9 mouse cellular contexts compared by ENCODE assay signal in genomic region chr1:167239916-167240315, GRCm38 (mm10). TPM values are rescaled to one million over a fixed set of nuclear protein-coding genes. Genes with fewer than 3 reads are reported as not detected.
DNase-seq lines count a peak whose midpoint lies in the region; ATAC-seq and TF ChIP-seq lines count a peak whose summit lies in the region.
"Had no signal": no experiment of that assay in that cellular context is flagged by ENCODE, and none has a peak within 500 bp of the region (broad histone marks: within the 10 kb centered on the region; RNA-seq: fewer than 3 reads in every experiment).

No protein-coding gene starts in this region.

- H3K27me3 ChIP-seq in forebrain, embryonic 12.5 days = no peaks in the 10 kb centered on the region
- no peaks in the 10 kb centered on the region for H3K27me3 ChIP-seq in lung, postnatal 0 days (replicated peaks; ENCODE audit: insufficient read depth, low read length)
- no peaks in the 10 kb centered on the region for H3K27me3 ChIP-seq in liver, postnatal 0 days (ENCODE audit: insufficient read depth, low read length)

- H3K4me2 ChIP-seq in forebrain, embryonic 12.5 days = no peak overlapping the region
- H3K4me2 ChIP-seq in lung, postnatal 0 days (replicated peaks; ENCODE audit: low read depth, low read length) = no peak overlapping the region
- H3K4me2 ChIP-seq in liver, postnatal 0 days (ENCODE audit: low read depth, low read length) = no peak overlapping the region
- H3K4me2 ChIP-seq: liver, embryonic 11.5 days had no signal

- peak overlapping the region; percentile 36; the same call in 1 of the 2 replicates for H3K27ac ChIP-seq in forebrain, embryonic 12.5 days
- H3K27ac ChIP-seq in olfactory bulb, adult 2 months (ENCODE audit: insufficient read depth, low read depth, low read length) = 0 out of 2 replicates have a peak overlapping the region, but pooled peaks have one; percentile 5
- no peak overlapping the region for H3K27ac ChIP-seq in lung, postnatal 0 days (ENCODE audit: low read length)
- no peak overlapping the region for H3K27ac ChIP-seq in liver, postnatal 0 days (ENCODE audit: low read depth)

- TF ChIP-seq EP300 in lung, postnatal 0 days (IDR thresholded peaks at IDR 0.05) = no peak
- no peak for TF ChIP-seq EP300 in liver, postnatal 0 days (IDR thresholded peaks at IDR 0.05; ENCODE audit: low read depth)

- H3K4me3 ChIP-seq in forebrain, embryonic 12.5 days (replicated peaks) = no peak overlapping the region
- H3K4me3 ChIP-seq in olfactory bulb, adult 2 months (ENCODE audit: insufficient read depth, low read depth, low read length) = no peak overlapping the region
- H3K4me3 ChIP-seq in lung, postnatal 0 days (ENCODE audit: low read depth, low read length) = no peak overlapping the region
- H3K4me3 ChIP-seq in liver, postnatal 0 days (ENCODE audit: low read depth, low read length) = no peak overlapping the region

- H3K4me1 ChIP-seq in forebrain, embryonic 12.5 days = peaks cover 65% of the 10 kb centered on the region
- H3K4me1 ChIP-seq in olfactory bulb, adult 2 months (ENCODE audit: control insufficient read depth, insufficient read depth, low read length) = peaks cover 41% of the 10 kb centered on the region
- H3K4me1 ChIP-seq in lung, postnatal 0 days (ENCODE audit: insufficient read depth, low read depth, low read length) = no peaks in the 10 kb centered on the region; the same call in 1 of the 2 replicates
- H3K4me1 ChIP-seq in liver, postnatal 0 days (ENCODE audit: insufficient read depth) = peaks cover 21% of the 10 kb centered on the region

- TF ChIP-seq POLR2A in olfactory bulb, adult 2 months (IDR thresholded peaks at IDR 0.05; ENCODE audit: insufficient read depth, low read depth, low read length) = no peak

- H3K36me3 ChIP-seq in forebrain, embryonic 12.5 days (replicated peaks) = peaks cover 20% of the 10 kb centered on the region
- H3K36me3 ChIP-seq in lung, postnatal 0 days (ENCODE audit: insufficient read depth, low read length) = no peaks in the 10 kb centered on the region
- peaks cover 8% of the 10 kb centered on the region; the same call in 1 of the 2 replicates for H3K36me3 ChIP-seq in liver, postnatal 0 days (replicated peaks; ENCODE audit: insufficient read depth, low read length)

- no peak for TF ChIP-seq CTCF in olfactory bulb, adult 2 months (IDR thresholded peaks at IDR 0.05; ENCODE audit: insufficient read depth, low read depth, low read length)
- no peak for TF ChIP-seq CTCF in lung, postnatal 0 days (IDR thresholded peaks at IDR 0.05)
- no peak for TF ChIP-seq CTCF in liver, postnatal 0 days (IDR thresholded peaks at IDR 0.05; ENCODE audit: low read depth)

- no peak overlapping the region for H3K9ac ChIP-seq in forebrain, embryonic 12.5 days
- no peak overlapping the region for H3K9ac ChIP-seq in lung, postnatal 0 days (replicated peaks; ENCODE audit: low read depth)
- no peak overlapping the region for H3K9ac ChIP-seq in liver, postnatal 0 days (replicated peaks)

- DNase-seq in embryo, embryonic 10 days (ENCODE audit: low spot score) = peak; percentile 48
- DNase-seq in embryo, embryonic 9.5 days (ENCODE audit: extremely low spot score) = no peak
- DNase-seq in layer of hippocampus, adult 9-11 months = peak; percentile 83
- no peak for DNase-seq in lung, postnatal 0 days (ENCODE audit: low spot score)
- DNase-seq in liver, postnatal 0 days = no peak
- no peak for DNase-seq in thymus, postnatal 25 days

- WGBS in forebrain, embryonic 12.5 days = 61% methylated on average over 12 of the region's 12 CpGs
- WGBS in olfactory bulb, adult 2 months = 45% methylated on average over 12 of the region's 12 CpGs
- WGBS in lung, postnatal 0 days = 66% methylated on average over 12 of the region's 12 CpGs
- WGBS in liver, postnatal 0 days (ENCODE audit: insufficient replicate concordance) = 71% methylated on average over 12 of the region's 12 CpGs

- no peaks in the 10 kb centered on the region for H3K9me3 ChIP-seq in forebrain, embryonic 12.5 days
- H3K9me3 ChIP-seq in lung, postnatal 0 days (ENCODE audit: low read length) = no peaks in the 10 kb centered on the region
- H3K9me3 ChIP-seq in liver, postnatal 0 days (ENCODE audit: low read length) = no peaks in the 10 kb centered on the region

- ATAC-seq in forebrain, embryonic 12.5 days (ENCODE audit: low FRiP score) = no peak
- no peak for ATAC-seq in lung, postnatal 0 days
- no peak for ATAC-seq in liver, postnatal 0 days

RNA-seq across cellular contexts. Expression of gene Uck2, which starts 45.2 kb away (rescaled TPM):
- polyA plus RNA-seq in forebrain, embryonic 12.5 days (2016; fragmentation: Nextera tagmentation; extraction: Ambion mirVana) = 119 and 123 TPM in 2 replicates
- 323 TPM in 1 of 2 replicates, not detected in the other for polyA plus RNA-seq in olfactory bulb, adult 2 months (2012; ENCODE audit: insufficient read depth, insufficient read length, low replicate concordance, missing spikeins)
- 21.6 and 22.9 TPM in 2 replicates for polyA plus RNA-seq in lung, postnatal 0 days (2015; fragmentation: Nextera tagmentation; extraction: Ambion mirVana)
- polyA plus RNA-seq in liver, postnatal 0 days (2015; fragmentation: Nextera tagmentation; extraction: Ambion mirVana) = 18.6 and 20.9 TPM in 2 replicates

Comparison
In these comparisons a context has a peak if more than half of its experiments do, and no peak if none do; other contexts are left out.
1. DNase-seq: peak in embryo, embryonic 10 days (single experiment) and layer of hippocampus, adult 9-11 months (single experiment); none in embryo, embryonic 9.5 days (single experiment), lung, postnatal 0 days (single experiment), liver, postnatal 0 days (single experiment) and thymus, postnatal 25 days (single experiment).
2. H3K27ac ChIP-seq: peak in forebrain, embryonic 12.5 days (single experiment) and olfactory bulb, adult 2 months (single experiment); none in lung, postnatal 0 days (single experiment) and liver, postnatal 0 days (single experiment).